Mouse (Mus musculus) forebrain, embryonic 14.5 days (tissue): Measurements from ENCODE around the gene Lcmt2. TPM values are rescaled to one million over a fixed set of nuclear protein-coding genes. Genes with fewer than 3 reads are reported as not detected.

Source experiments
- ATAC-seq: fragments of 200-750 bp; cut with Nextera tagmentation; 2 replicates; pipeline ENCODE4 v1.8.0; 2017; ENCODE audit warnings: mild to moderate bottlenecking, moderate library complexity
- DNase-seq: peaks from one replicate; pipeline ENCODE4 v3.0.0-alpha.2; 2015; ENCODE audit warnings: low spot score
- H3K27ac ChIP-seq: fragments of 300-500 bp; sonication (generic); 2 replicates; pipeline ENCODE4 v1.5.1; 2014; ENCODE audit warnings: low read depth, mild to moderate bottlenecking, control low read depth, low read length, moderate library complexity
- H3K27me3 ChIP-seq: fragments of 300-500 bp; sonication (generic); replicated peaks from 2 replicates; pipeline ENCODE4 v1.6.1; 2014; ENCODE audit warnings: low read length, control low read depth, mixed read lengths; ENCODE audit not compliant: control insufficient read depth, insufficient read depth
- H3K36me3 ChIP-seq: fragments of 300-500 bp; sonication (generic); 2 replicates; pipeline ENCODE4 v1.6.1; 2014; ENCODE audit warnings: low read length, control low read depth; ENCODE audit not compliant: control insufficient read depth, insufficient read depth
- H3K4me1 ChIP-seq: fragments of 300-500 bp; sonication (generic); 2 replicates; pipeline ENCODE4 v1.6.1; 2014; ENCODE audit warnings: antibody characterized with exemption, low read length, control low read depth; ENCODE audit not compliant: control insufficient read depth, insufficient read depth
- H3K4me2 ChIP-seq: fragments of 300-500 bp; sonication (generic); 2 replicates; pipeline ENCODE4 v1.6.1; 2014; ENCODE audit warnings: mild to moderate bottlenecking, control low read depth, low read length
- H3K4me3 ChIP-seq: fragments of 300-500 bp; sonication (generic); 2 replicates; pipeline ENCODE4 v1.5.1; 2014; ENCODE audit warnings: low read depth, low read length, control low read depth
- H3K9ac ChIP-seq: fragments of 300-500 bp; sonication (generic); 2 replicates; pipeline ENCODE4 v1.6.1; 2014; ENCODE audit warnings: mild to moderate bottlenecking, low read length, control low read depth, moderate library complexity
- H3K9me3 ChIP-seq: fragments of 300-500 bp; sonication (generic); replicated peaks from 2 replicates; pipeline ENCODE4 v1.6.1; 2016; ENCODE audit warnings: low read length, control low read depth, mixed read lengths; ENCODE audit not compliant: control insufficient read depth
- WGBS: fragments of 180-500 bp; shearing (Covaris S2); extraction: QIAGEN DNeasy Blood & Tissue Kit; methylation state at CpG from one replicate; pipeline ENCODE4 v1.1.7; 2014; 5-methylcytosine and 5-hydroxymethylcytosine counted together
- polyA plus RNA-seq: library from polyadenylated mRNA; unstranded; fragments of >200 nt; fragmentation: Nextera tagmentation; extraction: Ambion mirVana; gene quantifications from 2 replicates; pipeline ENCODE4 v1.2.1, GENCODE M21; 2014

Lcmt2 gene
- polyA plus RNA-seq, 1 experiment from 2014 or later, result 27.8 TPM

DNA sequence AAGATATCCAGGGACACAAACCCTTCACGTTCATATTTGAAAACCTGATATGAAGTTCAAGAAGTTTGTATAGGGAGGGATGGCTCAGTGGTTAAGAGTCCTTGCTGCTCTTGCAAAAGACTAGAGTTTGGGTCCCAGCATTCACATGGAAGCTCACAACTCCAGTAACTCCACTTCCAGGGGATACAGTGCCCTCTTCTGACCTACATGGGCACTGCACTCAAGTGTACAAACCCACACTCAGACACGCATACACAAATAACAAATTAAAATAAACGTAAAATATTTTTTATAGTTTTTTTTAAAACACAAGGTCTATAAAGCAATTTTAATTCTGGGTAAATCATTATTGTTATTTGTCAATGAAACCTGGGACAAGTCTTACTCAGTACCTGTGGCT, 51.9 kb downstream of the Lcmt2 start:
- no peak overlapping the region for H3K4me3 ChIP-seq
- no peak overlapping the region for H3K4me2 ChIP-seq
- no peaks in the 10 kb centered on the region for H3K27me3 ChIP-seq
- H3K27ac ChIP-seq, result no peak overlapping the region
- 87% methylated on average over 3 of the region's 3 CpGs for WGBS
- H3K9me3 ChIP-seq, result no peaks in the 10 kb centered on the region
- no peak for ATAC-seq
- H3K9ac ChIP-seq, result no peak overlapping the region
- no peaks in the 10 kb centered on the region for H3K36me3 ChIP-seq
- H3K4me1 ChIP-seq, result no peaks in the 10 kb centered on the region
- DNase-seq, result no peak

DNA sequence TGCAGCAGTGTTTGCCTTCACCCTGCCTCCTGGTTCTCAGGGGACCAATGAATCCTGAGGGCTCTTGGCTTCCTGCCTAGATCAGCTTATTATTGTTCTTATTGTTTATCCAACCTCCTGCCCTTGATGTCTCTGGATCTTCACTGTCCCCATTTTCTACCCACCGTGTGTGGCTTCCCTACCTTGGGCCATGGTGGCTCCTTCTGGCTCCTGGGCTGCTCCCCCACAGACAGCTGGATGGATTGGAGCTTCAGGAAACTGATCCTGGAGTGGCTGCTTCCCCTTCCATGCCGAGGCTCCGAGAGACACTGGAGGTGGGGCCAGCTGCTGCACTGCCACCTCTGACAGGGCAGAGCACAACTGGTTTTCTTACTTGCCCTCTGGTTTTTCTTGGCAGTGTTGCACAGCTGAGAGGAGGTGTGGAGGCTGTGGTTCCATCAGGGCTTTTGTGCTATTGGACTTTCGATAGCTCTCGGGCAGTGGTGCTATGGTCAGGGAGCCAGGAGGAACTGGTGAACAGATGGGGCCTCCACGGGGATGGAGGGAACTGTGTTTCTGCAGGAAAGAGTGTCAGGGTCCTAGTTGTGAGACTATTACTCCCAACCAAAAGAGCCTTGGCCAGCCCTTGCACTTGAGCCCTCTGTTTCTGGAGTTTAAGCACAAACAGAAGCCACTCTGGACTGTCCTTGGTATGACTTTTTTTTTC, 54.8 kb downstream of the Lcmt2 start, which contains the start of gene Tgm5:
Gene Tgm5 (minus strand): TSS at position 362 of the 706 bp plus-strand sequence.
- no peak within 1 kb of the TSS for H3K9ac ChIP-seq
- DNase-seq (no peak), ATAC-seq (no peak)
- no peaks in the 10 kb centered on the region for H3K36me3 ChIP-seq
- 62% methylated on average over 6 of the region's 6 CpGs for WGBS
- H3K9me3 ChIP-seq, result no peaks in the 10 kb centered on the region
- H3K27ac ChIP-seq, result no peak within 1 kb of the TSS
- no peak within 1 kb of the TSS for H3K4me2 ChIP-seq
- H3K4me1 ChIP-seq, result no peaks in the 10 kb centered on the region
- H3K27me3 ChIP-seq, result no peaks in the 10 kb centered on the region
- no peak within 1 kb of the TSS for H3K4me3 ChIP-seq

DNA sequence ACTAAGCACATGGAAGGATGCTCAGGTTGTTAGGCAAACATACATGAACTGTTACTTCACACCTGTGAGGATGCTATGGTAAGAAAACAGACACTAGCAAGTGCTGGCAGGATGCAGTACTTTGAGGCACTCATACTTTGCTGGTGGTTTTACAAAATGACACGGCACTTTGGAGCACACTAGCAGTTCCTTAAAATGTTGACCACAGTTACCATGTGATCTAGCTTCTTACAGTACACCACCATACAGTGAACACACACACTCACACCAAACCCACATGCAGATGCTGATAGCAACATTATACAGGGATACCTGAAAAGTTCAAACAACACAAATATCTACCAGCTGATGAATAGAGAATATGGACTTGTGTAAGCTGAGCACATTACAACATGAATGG, 57.8 kb downstream of the Lcmt2 start:
- no peak overlapping the region for H3K9ac ChIP-seq
- H3K27ac ChIP-seq, result no peak overlapping the region
- 89% methylated on average over 1 of the region's 1 CpGs for WGBS
- ATAC-seq (no peak), DNase-seq (no peak)
- H3K4me2 ChIP-seq, result no peak overlapping the region
- H3K4me1 ChIP-seq, result no peaks in the 10 kb centered on the region
- no peaks in the 10 kb centered on the region for H3K9me3 ChIP-seq
- H3K36me3 ChIP-seq, result no peaks in the 10 kb centered on the region
- H3K4me3 ChIP-seq, result no peak overlapping the region
- no peaks in the 10 kb centered on the region for H3K27me3 ChIP-seq

Other genes with a start within 250 kb of the Lcmt2 start
- 23.8 and 32.8 TPM in 2 replicates for gene Ubr1, start 169.9 kb downstream of the Lcmt2 start, polyA plus RNA-seq
- 7.9 and 9.1 TPM in 2 replicates for gene Tmem62, start 163.6 kb downstream of the Lcmt2 start, polyA plus RNA-seq
- gene Ccndbp1, start 132.2 kb downstream of the Lcmt2 start, polyA plus RNA-seq, result 79.4 and 82.4 TPM in 2 replicates
- 0.13 and 0.32 TPM in 2 replicates for gene Epb42, start 103.6 kb downstream of the Lcmt2 start, polyA plus RNA-seq
- not detected in 2 replicates for gene Tgm5, start 54.8 kb downstream of the Lcmt2 start, polyA plus RNA-seq
- not detected in 2 replicates for gene Tgm7, start 30.9 kb downstream of the Lcmt2 start, polyA plus RNA-seq
- 37.2 and 38.0 TPM in 2 replicates for gene Adal, start 225 bp downstream of the Lcmt2 start, polyA plus RNA-seq
- gene Tubgcp4, start 30.0 kb upstream of the Lcmt2 start, polyA plus RNA-seq, result 38.9 and 43.7 TPM in 2 replicates
- gene Zscan29, start 30.5 kb upstream of the Lcmt2 start, polyA plus RNA-seq, result 8.5 and 9.7 TPM in 2 replicates
- 116 and 164 TPM in 2 replicates for gene Trp53bp1, start 130.8 kb upstream of the Lcmt2 start, polyA plus RNA-seq
- gene Map1a, start 148.9 kb upstream of the Lcmt2 start, polyA plus RNA-seq, result 12.7 and 23.2 TPM in 2 replicates
- gene Ppip5k1, start 214.7 kb upstream of the Lcmt2 start, polyA plus RNA-seq, result 10.1 and 11.6 TPM in 2 replicates
- 19.8 and 24.7 TPM in 2 replicates for gene Ckmt1, start 217.1 kb upstream of the Lcmt2 start, polyA plus RNA-seq
- gene Strc, start 246.5 kb upstream of the Lcmt2 start, polyA plus RNA-seq, result 0.05 TPM in 1 of 2 replicates, not detected in the other